Mouse (Mus musculus) T-helper 2 cell (primary cell): ENCODE data around the gene Kcne1l.

ENCODE experiments used
- in situ Hi-C: fragments of 300-600 bp; cut with MboI, MseI; formaldehyde crosslinking; loops from one replicate; pipeline ENCODE4 v1.15.1; 2025; ENCODE audit warnings: high pct_unique_total_duplicates

The Kcne1l gene

GRCm38 (mm10) chrX:142305869-142306581, at the start of gene Kcne1l:
TSS of gene Kcne1l (minus strand) at chrX:142306294.
- in situ Hi-C loops, result no loop called here

- in situ Hi-C loops, result no loop called here
Observed at GRCm38 (mm10) chrX:142336207-142336606, 30.1 kb upstream of the Kcne1l start.

GRCm38 (mm10) chrX:142335502-142335901, 29.4 kb upstream of the Kcne1l start:
- in situ Hi-C loops, result no loop called here

- in situ Hi-C loops, result no loop called here
Observed at GRCm38 (mm10) chrX:142325760-142326159, 19.7 kb upstream of the Kcne1l start.

GRCm38 (mm10) chrX:142316106-142316505, 10.0 kb upstream of the Kcne1l start:
- in situ Hi-C loops, result no loop called here

- in situ Hi-C loops, result no loop called here
Observed at GRCm38 (mm10) chrX:142315270-142315669, 9.2 kb upstream of the Kcne1l start.

GRCm38 (mm10) chrX:142314307-142315024, 8.4 kb upstream of the Kcne1l start:
- in situ Hi-C loops, result no loop called here

- in situ Hi-C loops, result no loop called here
Observed at GRCm38 (mm10) chrX:142310431-142310830, 4.3 kb upstream of the Kcne1l start.

GRCm38 (mm10) chrX:142305010-142305868, 855 bp downstream of the Kcne1l start:
- in situ Hi-C loops, result no loop called here

- in situ Hi-C loops, result no loop called here
Observed at GRCm38 (mm10) chrX:142304592-142304991, 1.5 kb downstream of the Kcne1l start.

GRCm38 (mm10) chrX:142303456-142303855, 2.6 kb downstream of the Kcne1l start:
- in situ Hi-C loops, result no loop called here

- in situ Hi-C loops, result loop anchor here (25.0 kb wide), 1 partner anchor 1099 kb away; no protein-coding TSS in a partner anchor
Observed at GRCm38 (mm10) chrX:142285905-142286304, 20.2 kb downstream of the Kcne1l start.

GRCm38 (mm10) chrX:142276573-142276972, 29.5 kb downstream of the Kcne1l start:
- in situ Hi-C loops, result loop anchor here (25.0 kb wide), 1 partner anchor 1089 kb away; no protein-coding TSS in a partner anchor

GRCm38 (mm10) chrX:142276031-142276430, 30.1 kb downstream of the Kcne1l start:
- in situ Hi-C loops, result loop anchor here (25.0 kb wide), 1 partner anchor 1089 kb away; no protein-coding TSS in a partner anchor
